Mouse (Mus musculus) kidney, postnatal 4 days (tissue): ENCODE measurements at regions not wholly inside any gene's neighbourhood (a gene's known extent, or its start where the extent isn't known, plus 50 kb on each side); places are given as distances from the start of the nearest gene placed in this dataset.
"Not testable (repeated sequence)": the region's sequence is repeated elsewhere in the genome, so short reads cannot be mapped to it uniquely, and the experiment has no call there.

Source experiments
- DNase-seq, 2 experiments: peaks; one replicate each; pipeline ENCODE4 v3.0.0; 2021; ENCODE audit warnings: mixed read lengths in 2 of 2

DNA sequence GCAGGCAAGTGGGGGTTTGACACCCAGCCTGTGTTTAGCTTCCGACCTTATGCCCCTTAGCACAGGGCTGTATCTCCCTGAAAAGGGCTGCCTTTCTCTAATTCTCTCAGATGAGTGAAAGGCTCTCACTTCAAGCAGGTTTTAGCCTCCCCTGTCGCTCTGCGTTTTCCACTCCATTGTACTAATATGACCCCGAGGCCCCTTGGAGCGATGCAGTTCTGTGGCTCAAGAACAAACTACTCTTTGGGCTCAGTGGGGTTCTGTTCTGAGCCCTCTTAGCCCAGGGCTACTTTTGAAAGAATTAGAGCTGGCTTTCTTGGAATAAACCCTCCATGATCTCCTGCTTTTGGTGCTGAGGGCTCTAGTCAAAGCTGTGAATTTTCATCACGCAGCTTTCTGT lies 53.4 kb upstream of the Castor2 start:
- no peak for DNase-seq

DNA sequence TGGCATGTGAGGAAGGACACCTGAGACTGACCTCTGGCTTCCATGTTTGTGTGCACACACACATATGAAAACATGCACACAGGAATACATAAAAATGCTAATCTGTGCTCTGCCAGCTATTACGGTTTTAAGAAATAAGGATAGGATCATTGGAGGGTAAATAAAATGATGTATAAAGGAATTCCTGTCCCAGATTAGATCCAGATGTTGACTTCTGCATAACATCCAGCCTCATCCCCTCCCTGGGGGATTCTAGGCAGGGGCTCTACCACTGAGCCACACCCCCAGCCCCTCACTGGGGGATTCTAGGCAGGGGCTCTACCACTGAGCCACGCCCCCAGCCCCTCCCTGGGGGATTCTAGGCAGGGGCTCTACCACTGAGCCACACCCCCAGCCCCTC lies 56.6 kb upstream of the Castor2 start:
- DNase-seq = not testable (repeated sequence)

DNA sequence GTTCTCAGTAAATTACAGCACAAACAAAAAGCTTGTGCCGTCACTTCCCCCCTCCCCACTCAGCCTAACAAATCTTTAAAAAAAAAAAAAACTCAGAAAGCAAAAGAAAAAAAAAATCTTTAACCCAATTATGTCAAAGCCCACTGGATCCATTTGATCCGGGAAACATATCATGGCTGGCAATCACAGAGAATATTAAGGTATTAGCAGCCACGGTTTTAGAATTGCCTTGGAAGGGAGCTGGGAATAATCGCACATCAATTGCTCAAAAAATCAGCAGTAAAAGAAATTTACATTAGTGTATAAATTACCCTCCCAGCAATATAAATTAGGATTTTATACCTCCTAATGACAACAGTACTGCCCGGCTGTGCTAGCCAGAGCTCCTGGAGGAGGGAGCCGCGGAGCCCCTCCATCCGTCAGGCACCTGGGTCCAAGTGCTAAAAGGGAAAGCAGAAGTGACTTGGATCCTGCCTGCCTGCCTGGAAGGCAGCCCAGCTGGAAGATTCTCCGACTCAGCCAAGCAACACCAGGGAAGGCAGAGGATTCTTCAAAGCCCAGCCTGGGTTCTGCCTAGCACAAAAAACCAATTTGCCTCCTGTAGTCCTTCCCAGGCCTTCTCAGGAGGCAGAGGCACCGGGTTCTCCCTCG lies 72.1 kb upstream of the Castor2 start:
- DNase-seq = peak in 1 of 2 experiments; percentile 14

DNA sequence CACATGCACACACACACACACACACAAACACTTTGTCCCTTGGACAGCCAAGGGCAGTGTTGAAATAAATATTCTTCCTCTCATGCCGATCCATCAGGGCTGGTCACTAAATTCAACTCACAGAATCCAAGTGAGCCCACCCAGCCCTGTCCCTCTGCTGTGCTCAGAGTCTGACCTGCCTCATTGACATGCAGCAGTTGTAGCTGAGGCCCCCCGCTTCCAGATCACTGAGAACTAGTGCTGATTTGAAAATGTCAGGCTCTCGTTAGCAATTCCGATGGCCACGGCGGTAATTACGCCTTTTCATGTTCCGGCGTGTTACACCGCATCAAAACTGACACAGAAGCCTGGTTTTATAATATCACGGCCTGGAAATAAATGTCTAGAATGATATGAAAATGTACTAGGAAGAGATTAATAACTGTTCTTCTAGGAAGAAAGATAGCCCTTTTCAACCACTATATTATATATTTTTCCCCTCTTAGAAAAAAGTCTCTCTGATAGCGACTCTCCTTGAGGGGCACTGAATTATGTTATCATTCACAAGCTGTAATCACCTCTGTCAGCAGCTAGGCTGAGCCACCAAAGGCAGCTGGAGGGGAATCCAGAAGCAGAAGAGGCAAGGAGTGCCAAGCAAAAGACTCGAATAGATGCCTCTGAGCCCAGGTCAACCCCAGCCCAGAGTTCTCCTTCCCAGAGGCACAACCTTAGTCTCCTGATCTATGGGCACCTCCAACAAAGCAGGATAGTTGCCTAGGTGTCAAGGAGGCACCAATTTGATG lies 79.7 kb upstream of the Castor2 start:
- no peak for DNase-seq

DNA sequence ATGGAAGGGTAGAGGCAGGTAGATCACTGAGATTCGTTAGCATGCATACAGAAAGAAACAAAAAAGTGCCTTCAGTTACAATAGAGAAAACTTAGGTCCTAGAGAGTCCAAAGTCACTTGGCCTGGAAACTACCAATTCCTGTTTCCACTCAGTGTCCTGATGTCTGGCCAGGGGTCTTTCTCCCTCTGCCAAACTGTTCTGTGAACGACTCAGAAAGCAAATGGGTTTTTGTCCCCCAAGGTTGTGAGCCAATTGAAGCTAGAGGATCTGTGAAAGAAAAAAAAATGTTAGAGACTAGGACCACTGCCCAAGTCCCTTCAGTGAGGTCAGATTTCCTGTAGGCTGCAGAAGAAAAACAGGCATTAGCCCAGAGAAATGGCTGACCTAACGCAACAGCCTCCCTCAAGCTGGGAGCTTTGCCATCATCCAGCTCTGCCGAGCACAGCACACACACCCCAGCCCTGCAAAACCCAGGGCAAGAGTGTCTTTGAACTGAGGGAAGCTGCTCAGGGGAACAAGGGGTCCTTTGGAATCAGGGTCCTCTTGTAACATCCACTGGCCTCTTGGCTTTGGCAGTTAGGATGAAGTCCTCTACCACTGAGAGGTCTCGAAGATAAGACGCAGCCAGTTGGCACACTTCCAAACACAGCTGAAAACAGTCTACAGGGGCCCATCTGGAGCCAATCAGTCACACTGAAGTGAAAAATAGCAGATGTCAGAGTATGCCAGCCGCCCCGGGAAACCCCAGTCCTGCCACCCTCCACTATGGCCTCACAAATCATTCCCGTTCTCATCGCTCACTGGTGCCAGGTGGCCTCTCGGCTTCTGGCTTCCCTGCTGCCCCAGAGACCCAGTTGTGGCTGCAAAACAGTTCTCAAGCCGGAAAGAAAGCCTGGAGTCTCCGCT lies 85.0 kb upstream of the Castor2 start:
- peak; percentile 83 to 88 for DNase-seq

DNA sequence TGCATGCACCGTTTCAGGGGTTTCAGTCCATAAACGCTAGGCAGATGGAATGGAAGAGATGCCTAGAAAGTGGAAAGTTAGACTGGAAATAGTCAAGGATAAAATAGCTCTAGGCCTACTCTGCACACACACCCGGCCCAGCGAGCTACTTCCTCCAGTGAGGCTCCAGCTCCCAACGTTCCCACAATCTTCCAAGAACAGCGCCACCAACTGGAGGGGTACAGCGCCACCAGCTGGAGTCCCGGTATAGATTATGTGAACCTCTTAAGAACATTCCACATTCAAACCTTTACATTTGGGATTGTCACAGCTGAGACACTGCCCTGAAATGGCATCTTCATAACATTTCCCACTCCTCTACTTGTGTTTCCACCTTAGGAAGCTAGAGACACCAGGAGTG lies 86.3 kb upstream of the Castor2 start:
- no peak for DNase-seq

DNA sequence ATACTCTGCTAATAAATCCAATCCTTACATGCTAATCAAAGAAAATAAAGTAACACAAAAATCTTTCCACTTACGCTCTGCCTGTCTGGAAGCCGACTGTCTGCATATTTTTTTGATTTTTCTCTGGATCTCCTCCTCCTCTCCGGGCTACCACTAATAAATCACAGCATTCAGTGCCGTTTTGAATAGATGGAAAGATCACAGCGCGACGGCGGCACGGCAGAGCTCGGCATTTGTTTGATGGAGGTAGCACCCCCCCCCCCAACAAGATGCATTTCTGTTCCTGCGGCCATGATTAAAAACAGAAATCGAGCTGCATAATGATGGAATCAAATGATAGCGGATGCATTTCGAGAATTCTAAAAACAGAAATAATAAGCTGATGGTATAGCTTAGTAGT lies 89.7 kb upstream of the Castor2 start:
- DNase-seq = no peak

DNA sequence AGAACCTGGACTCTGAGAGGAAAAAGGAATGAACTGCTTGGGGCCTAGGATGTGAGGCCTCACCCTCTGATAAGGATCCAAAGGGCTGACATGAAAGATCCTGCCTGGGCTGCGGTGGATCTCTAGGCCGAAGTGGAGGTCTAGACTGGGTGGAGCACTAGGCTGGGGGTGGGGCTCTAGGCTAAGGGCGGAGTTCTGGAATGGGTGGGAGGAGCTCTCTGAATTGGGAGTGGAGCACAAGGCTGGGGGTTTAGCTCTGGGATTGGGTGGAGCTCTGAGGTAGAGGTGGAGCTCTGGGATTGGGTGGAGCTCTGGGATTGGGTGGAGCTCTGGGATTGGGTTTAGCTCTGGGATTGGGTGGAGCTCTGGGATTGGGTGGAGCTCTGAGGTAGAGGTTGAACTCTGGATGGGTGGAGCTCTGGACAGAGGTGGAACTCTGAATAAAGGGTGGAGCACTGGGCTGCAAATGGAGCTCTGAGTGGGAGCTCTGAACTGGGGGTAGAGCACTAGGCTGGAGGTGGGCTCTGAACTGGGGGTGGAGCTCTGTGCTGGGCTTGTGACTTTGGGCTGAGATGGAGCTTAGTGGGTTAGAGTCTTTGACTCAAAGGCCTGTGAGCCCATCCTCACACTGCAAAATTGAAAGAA lies 92.3 kb upstream of the Castor2 start:
- DNase-seq = peak; percentile 27 to 43

DNA sequence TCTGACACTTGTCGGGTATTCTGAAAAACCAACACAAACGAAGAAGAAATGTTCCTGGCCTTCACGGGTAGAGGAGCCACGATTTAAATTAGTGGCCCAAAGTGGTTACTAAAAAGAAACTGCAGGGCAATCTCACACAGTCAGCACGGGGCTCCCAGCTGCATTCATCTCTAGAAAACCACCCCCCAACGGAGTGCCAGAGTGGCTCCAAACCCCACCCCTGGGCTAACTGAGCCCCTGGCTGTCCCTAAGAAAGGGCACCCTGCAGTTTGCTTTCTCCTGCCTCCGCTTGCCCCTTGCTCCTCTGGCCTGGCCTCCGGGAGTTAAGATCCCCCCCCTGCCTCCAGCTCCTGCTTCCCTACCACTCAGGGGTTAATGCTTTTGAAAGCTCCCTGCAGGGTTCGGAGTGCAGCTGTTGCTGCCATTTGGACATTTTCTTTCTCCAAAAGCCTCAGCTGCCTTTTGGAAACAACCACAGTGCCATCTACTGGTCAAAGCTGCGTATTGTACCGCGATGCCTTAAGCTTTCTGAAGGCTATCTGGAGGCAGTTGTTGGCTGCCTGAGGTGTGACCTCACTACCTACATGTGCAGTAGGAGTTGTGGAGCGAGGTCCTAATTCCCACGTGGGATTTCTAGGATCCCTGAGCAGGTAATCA lies 92.9 kb upstream of the Castor2 start:
- DNase-seq = peak; percentile 87 to 89

DNA sequence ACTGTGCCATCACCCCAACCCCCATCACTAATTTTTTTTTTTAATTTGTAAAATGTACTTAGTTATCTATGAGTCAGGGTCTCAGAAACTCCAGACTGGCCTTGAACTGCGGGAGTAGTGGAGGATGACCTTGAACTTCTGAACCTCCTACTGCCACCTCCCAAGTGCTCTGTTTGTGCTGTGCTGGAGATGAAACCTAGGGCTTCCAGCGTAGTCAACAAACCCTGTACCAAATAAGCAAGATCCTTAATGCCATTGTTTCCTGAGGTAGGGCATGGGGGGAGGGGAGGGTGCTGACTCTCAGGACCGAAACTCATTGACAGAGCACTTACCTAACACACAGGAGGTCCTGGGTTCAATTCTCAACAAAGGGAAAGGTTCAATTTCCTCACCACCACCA lies 93.5 kb upstream of the Castor2 start:
- no peak for DNase-seq

DNA sequence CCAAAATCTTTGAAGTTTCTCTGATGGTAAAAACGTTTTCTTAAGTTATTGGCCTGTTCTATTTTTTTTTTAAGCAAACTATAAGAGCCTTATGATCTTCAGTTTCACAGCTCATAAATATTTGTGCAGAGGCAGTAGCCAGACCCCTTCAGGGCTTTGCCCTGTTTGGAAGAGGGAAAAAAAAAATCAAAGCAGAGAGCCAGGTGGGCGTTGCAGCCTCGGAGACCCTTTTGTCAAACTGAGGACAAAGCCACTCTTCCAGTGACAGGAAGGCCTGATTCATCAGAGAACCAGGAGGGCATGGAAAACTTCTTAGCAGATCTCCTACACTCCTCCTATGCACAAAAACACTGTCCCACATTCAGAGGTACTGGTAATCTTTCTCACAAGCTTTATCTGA lies 99.4 kb upstream of the Castor2 start:
- no peak for DNase-seq

DNA sequence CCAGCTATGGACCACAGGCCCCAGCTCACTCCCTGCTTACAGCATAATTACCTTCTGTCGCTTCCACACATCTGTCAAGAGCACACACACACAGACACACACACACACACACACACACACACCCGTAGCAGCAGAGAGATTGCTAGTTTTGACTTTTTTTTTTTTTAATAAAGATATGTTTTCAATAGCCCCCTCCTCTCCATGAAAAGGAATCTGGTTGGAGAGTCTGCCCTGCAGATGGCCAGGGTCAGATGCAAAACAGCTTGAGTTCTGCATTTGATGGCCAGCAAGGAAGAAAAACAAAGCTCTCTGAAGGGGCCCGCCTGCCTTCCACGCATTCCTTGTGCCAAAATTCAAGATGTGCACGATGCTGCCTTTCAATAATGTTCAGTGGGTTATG lies 99.8 kb upstream of the Castor2 start:
- DNase-seq = peak; percentile 30 to 42

DNA sequence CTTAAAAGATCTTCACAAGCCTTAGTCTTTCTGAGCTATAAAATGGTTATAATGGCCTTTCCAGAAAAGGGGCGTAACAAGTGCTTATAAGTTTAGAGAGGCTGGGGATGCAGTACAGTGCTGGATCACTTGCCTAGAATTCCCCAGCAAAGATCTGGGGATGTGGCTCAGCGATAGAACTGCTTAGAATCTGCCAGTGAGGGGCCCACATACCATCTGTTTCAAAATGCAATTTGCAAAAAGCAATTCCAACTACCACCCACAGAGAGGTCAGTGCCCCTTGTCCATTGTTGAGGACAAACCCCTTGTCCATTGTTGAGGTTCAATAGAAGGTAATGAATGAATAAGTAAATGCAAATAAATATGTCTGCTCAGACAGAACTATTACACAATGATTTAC lies 107.5 kb upstream of the Castor2 start:
- DNase-seq = no peak

DNA sequence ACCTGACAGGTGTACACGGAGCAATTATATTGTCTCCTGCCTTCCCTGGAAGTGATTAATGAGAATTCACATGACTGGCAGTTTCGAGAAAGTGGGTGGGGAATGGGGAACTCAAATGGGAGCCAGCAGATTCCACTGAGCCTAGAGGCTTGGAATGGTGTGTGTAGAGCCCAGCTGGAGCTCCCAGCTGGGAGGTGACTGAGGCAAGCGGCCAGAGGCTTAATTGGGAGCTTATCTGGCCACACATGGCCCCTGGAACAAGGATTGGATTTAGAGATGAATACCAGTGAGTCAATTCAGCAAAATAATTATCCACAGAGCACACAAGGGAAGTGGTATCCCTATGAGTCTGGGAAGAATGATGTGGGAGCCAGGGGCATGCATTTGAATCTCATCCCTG lies 108.0 kb upstream of the Castor2 start:
- DNase-seq = peak; percentile 21 to 42

DNA sequence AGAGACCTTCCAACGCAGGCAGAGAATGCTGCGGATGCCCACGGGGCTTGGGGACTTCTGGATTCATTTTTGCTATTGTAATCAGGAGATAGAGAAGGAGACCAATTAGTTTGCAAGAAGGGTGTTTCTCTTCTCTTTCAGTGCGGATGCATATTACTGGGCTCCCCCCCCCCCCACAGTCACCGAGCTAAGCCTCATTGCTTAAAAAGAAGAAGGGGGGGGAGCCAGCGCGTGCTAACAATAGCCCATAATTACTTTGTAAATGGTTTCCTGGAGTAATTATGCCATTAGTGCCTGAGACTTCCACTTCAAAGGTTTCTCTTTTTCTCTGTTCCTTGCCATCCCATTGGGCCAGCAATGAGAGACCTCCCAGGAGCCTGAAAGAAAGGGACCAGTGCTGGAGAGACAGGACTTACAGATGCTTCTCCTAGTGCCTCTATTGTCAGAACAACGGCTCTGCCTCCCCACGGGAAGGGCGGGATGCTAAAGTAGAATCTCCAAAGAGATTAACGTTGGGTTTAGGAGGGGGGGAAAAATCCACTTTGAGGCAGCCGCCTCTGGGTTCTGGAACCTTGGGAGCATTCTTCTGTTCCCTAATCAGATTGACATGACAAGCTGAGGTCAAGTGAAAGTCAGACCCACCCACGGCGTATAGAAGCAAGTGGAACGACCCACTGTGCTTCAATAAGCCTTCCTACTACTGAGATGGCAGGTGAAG lies 116.1 kb upstream of the Castor2 start:
- DNase-seq = no peak

DNA sequence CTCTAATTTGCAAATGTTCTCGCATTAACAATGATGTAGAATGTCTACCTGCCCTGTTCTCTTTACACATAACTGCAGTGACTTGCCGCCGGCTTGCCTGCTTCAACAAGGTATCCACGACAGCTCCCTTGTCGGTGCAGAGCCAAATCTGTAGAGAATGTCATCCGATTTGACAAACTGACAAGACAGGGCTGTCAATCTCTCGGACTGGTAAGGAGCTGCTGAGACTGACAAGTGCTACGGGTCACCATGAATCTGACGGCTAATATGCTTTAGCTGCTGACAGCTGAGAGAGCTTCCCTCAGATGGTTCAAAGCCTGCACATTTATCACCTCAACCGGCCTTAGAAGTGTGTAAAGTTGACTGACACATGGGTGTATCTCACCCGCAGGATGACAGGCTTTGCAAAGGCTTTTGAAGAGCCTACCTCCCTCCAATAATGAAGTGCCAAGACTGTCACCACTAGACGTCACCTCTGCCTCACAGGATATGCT lies 129.0 kb upstream of the Castor2 start:
- DNase-seq = no peak

DNA sequence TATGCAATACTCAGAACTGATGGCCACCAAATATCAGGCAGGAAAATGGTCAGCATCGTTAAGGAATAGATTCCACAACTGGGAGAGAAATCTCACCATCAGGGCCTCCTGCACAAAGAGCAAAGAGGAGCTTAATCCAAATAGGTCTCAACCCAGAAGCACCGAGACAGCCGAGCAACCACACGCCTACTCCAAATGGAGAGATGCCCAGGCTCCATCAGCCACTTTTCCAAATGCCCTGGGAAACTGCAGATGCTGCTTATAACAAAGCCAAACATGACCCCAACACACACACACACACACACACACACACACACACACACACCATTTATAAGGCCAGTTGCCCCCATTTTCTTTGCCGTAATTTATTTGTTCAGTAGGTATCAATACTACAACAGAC lies 136.2 kb upstream of the Castor2 start:
- DNase-seq = no peak

DNA sequence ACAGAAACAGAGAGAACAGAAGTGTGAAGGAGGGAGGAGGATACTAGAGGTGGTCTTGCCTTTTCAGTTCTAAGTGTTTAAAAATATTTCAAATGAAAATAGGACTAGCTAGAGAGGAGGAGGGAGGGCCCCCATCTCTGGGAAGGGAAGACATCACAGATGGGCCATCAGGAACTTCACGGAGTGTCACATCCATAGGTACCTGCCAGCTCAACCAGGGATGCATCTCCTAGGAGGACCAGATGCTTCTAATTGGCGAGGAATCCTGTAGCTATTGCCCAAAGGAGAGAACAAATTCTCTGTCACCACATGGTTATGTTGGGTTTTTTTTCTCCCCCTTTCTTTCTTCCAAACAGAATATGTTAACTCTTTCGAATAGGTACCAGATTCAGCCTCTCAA lies 158.7 kb upstream of the Castor2 start:
- DNase-seq = no peak

DNA sequence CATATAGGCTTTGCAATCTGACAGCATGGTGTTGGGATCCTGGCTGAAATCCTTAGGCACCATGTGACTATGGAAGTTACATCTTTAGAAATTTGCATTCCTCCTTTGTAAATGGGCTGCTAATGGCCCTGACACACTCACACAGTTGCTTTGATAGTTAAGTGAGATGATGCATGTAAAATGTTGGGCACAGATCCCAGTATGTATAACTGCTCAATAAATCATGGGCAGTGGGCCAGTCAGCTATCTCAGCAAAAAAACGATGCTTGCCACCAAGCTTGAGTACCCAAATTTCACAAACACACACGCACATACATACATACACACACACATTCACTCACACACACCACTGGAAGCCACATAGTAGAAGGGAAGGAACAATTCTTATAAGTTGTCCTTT lies 159.5 kb upstream of the Castor2 start:
- no peak for DNase-seq

DNA sequence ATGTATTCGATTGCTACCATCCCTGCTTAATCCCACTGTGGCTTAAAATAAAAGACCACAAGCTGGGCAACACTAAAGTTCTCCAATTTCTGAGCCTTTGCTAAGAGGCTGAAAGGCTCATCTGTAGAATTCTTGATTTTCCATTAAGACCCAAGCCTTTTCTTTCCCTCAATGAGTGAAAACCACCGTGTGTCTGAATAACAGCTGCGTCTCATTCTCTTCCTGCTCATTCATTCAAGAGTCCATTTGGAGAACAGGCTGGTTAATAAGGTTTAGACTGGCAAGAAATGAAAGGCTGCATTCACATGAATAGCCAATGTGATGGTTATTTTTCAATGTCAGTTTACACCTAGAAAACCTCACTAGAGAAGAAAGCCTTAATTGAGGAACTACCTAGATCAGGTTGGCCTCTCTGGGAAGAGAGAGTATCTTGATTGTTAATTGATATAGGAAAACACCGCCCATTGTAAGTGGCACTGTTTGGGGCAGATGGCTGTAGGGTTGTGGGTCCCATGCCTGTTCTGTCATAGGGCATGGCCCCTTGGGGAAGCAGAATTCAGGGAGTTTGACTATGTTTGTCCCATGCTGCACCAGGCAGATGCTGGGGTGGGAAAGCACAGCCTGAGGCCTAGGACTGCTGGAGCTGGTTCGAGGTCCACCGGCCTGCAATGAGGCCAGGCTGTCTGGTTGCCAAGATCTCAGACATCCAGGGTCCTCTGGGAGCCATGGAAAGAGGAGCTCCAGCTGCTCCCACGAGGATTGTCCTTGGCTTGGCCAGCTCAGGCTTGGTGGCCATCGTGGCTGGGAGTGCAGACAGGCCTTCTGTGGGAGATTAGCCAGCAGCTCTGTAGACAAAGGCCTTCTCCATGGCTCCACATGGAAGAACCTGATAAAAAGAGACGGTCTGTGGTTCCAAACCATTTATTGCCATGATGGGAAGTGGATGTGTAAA lies 161.3 kb upstream of the Castor2 start:
- no peak for DNase-seq
